Mouse (Mus musculus) liver (tissue): ENCODE measurements around the gene Tnfsf15.

Experiments used
- DNase-seq: peaks from one replicate; pipeline ENCODE4 v3.0.0-alpha.2; 2020; ENCODE audit warnings: mixed read lengths

The Tnfsf15 gene

DNA sequence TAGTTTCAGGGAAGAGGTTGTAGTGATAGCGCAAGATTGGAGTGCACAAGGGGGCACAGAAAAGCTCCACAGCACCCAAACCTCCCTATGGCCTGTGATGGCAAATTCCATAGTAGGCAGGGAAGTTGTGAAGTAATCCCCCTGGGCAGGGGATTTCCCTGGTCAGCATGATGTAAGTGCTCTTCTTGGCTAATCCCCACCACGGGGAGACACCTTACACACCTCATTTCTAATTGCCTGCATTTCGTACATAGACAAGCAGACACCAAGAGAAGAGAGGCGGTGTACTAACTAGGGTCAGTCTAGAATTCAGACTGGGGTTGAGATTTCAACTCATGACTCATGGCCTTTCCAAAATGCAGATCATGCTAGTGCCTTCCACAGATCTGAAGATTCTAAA lies 4.2 kb downstream of the Tnfsf15 start:
- no peak for DNase-seq

DNA sequence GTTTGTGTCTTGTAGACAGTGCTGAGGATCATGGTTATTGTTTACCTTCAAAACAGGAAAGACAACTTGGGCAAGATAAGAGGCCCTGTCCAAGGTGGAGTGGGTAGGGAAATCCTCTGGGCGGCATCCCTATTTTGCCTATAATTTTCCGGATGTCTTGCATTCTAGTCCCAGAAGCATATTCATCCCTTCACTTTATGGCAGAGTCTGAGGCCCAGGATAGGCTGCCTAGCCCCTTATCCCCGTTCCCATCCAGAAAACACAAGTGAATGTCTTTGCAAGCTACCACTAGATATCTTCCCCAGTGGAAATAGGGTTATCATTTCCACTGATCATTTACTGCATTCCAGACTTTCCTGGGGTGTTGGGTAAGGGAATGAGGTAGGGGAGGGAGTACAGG lies 4.9 kb downstream of the Tnfsf15 start:
- no peak for DNase-seq

DNA sequence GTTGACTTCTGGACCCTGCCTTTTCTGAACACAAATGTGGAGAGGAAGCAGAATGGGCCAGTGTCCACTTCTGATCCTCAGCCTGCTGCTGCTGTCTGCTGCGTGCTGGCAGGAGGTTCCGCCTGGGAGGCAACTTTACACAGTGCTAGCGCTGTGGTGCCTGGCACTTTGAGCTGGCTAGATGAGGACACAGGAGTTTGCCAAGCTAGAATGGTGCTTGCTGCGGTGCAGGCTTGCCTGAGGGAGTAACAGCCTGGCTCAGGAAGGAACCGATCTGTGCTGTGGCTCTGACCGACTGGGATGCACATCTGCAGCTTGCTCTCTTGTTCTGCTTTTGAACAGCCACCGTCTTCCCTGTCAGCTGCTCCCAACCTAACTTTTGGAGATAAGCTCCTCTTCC lies 5.4 kb downstream of the Tnfsf15 start:
- no peak for DNase-seq

DNA sequence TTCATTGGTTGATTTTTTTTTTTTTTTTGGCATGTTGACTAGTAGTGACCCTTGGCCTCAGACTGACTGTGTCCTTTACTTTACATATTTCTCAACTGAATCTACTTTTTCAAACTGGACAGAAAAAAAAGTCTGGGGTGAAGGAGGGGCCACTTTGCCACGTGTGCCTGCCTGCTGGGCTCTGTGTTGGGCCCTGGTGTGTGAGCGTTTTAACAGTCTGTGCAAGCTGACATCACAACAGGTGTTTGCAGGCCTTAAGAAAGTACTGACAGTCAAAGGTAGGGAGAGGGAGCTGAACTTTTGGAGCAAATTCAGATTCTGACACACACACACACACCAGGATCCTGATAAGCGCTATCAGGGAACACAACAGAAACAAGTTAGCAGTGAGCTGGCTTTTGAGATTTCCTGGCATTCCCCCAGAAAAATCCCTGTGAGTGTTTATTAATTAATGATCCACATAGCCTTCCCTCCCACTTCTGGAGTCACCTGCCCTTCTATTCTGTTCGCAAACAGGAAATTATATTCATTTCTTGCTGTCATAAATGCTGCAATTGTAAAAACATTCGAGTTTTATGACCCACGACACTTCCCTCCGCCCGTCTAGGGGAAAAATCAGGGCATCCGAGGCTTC lies 6.4 kb downstream of the Tnfsf15 start:
- no peak for DNase-seq

DNA sequence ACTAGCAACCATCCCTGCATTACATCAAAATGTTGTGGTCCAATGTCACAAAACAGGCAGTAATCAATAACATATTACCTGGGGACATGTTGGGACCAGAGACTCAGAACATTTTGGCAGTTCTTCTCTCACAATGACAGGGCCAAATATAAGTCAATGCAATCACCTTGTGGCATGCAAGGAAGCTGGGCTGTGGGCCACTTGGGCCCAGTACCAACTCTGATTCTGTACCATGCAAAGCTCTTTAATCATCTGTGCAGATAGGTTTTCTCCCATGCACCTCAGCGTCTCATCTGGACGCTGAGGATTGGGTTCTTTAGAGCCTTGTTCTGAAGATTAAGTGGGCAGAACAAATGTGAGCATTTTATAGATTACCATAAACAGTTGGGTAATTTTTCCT lies 13.6 kb downstream of the Tnfsf15 start:
- no peak for DNase-seq

DNA sequence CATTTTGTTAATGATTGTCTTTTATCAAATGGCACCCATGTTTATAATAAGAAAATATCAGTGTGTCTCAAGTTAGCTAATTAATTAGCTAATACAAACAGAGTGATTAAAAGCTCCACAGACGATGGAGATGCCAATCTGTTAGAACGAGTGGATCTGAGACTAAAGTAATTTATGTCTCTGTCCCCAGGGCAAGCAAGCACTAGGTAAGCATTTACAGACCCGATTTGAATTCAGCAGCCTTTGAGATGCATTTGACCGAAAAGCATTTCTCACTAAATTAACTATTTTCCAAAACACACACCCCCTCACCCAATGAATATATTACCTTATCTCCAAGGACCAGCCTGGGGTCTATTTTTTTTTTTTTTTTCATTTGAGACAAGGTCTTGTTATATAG lies 18.2 kb downstream of the Tnfsf15 start:
- DNase-seq: no peak

DNA sequence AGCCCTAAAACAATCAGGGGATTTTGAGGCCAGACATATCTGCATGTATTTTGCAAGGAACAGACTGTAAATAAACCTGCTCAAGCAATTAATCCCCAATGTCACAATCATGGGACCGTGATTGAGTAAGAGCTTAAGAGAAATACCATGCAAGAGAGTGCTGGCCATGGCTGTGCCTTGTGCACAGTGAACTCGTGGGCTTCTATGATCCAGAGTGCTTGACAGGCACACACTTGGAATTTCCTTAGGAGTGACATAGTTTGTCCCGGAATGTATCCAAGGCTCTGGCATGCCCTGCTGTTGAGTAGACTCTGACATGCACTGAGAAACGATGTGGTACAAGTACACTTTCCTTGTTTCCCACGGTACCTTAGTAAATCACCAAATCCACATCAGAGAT lies 18.9 kb downstream of the Tnfsf15 start:
- no peak for DNase-seq

DNA sequence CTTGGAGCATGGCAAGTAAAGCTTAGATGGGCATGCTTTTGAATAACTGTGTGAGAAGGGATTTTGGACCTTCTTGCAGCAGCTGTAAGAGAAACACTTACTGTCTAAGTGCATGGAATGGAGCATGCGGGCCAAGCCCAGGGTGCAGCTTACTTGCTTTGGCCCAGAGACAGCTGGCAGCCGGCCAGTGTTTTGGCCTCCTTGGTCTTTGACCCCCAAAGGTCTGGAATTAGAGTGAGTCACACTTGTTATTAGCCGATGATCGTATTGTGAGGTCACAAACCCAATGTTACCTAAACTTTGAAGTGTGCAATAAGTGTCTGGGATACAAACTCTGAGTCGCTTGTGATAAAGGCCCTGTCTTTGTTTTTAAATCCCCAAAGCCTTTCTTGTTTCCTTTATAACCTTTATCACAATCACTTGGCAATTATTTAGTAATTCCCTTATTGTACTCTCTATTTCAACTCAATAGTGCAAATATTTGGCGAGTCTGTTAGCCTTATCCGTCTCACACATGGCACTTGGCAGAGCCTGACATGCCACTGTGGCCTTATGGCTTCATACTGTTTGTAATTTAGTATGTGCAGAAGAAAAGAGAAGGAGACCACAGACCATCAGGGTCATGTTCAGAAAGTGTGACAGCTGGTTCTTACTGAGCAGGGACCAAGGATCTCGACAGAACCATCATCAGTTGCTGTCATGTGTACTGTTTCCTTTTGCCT lies 26.8 kb downstream of the Tnfsf15 start:
- peak; percentile 38 for DNase-seq

DNA sequence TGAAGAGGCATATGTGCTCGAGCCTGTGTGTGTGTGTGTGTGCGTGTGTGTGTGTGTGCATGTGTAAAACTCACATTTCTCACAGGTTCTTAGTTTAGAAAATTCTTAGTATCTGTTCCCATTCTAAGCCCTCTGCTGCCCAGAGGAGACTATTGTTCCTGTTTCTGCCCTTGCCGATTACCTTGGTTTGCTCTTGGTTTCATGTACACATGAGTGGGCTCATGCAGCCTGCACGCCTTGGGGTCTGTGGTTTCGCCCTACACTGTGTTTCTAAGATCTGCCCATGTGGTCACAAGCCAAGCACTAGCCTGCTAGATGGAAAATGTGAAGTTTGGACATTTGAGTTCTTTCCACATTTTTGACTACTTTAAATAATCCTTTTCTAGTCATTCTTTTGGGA lies 33.0 kb downstream of the Tnfsf15 start:
- no peak for DNase-seq

DNA sequence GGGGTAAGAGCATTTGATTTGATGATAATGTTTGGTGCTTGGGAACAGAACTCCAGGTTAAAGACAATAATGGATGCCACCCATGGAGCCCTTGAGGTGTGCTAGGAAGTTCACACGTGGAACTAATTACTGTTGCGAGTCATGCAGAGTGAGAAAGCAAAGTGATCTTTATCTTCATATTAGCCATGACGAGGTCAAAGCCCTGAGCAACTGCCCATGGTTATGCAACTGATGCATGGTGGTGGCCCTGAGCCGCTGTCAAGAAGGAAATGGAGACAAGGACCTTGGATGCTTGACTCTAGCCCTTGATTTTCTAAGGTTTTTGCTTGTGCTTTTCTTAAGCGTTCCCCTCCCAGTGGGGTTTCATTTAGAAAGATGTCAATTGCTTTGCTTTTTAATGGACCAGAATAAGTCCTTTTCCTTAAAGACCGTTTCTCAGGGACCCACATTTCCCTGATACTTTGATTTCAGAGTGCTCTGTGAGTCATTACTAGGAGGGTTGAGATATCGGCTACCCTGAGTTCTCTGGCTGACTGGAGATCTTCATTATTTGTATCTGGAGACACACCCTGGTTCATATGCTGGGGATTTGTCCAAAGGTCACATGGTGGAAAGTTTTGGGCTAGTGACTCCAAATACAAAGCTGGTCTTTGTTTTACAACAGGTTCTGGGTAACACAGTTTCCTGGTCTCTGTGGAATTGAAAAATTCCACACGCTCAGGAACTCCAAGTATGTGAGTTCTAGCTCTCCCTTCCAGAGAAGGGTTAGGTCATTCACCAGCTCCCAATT lies 34.3 kb downstream of the Tnfsf15 start:
- no peak for DNase-seq

DNA sequence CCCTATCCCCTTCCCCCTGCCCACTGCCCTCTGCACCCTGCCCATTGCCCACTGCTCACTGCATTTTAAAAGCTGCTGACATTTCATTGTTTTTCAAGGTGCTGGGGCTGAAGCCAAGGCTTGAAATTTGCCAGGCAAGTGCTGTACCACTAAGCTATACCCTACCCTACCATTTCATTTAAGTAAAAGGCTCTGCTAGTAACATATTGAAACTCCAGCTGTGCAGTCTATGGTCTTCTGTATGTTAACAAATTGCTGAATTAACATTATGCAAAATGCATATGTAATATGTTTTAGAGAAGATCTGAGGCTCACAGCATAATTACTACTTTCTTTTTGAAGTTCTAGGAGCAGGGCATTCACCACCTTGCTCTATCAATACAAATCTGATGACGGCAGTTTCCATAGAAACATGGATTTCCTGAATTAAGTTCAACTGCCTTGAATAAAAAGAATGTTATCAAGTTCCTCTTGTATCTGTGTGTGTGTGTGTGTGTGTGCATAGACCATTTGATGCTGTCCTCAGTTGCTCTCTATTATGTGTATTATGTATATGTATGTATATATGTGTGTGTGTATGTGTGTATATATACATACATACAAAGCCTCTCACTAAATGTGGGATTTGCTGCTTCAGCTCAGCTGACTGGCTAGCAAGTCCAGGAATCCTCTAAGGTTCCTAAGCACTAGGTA lies 38.5 kb downstream of the Tnfsf15 start:
- no peak for DNase-seq

DNA sequence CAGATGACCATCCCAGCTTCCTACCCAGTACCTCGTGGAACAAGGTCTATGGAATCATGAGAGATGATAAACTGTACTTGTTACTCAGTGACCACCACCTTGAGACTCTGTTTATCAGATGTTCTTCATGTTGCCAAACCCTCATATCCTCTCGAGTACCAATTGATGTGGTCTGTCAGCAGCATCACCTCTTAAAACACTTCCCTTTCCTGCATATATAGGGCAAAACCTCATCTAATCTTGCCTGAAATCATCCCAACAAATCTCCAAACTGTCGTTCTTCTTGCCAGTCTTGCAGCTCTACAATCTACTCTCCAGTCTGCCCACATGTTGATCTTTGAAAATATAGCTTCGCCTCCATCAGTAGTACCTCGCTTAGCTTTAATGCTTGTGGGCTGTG lies 40.7 kb downstream of the Tnfsf15 start:
- no peak for DNase-seq

DNA sequence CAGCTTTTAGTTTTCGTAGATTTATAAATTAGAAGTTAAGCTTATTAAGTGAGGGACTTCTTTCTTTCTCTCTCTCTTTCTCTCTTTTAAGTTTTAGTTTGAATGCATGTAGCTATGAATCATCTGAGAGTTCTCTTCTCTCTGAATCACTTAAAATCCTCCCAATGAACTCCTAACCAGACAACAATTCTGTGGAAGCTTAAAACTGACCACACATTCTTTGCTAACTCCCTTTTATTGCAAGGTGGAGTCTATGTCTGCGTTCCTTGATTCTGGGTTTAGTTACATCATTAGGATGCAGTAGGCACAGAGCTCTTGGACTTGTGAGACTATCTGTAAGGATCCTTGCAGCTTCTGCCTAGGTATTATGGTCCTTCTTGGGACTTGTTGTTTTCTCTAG lies 41.2 kb downstream of the Tnfsf15 start:
- DNase-seq: no peak

DNA sequence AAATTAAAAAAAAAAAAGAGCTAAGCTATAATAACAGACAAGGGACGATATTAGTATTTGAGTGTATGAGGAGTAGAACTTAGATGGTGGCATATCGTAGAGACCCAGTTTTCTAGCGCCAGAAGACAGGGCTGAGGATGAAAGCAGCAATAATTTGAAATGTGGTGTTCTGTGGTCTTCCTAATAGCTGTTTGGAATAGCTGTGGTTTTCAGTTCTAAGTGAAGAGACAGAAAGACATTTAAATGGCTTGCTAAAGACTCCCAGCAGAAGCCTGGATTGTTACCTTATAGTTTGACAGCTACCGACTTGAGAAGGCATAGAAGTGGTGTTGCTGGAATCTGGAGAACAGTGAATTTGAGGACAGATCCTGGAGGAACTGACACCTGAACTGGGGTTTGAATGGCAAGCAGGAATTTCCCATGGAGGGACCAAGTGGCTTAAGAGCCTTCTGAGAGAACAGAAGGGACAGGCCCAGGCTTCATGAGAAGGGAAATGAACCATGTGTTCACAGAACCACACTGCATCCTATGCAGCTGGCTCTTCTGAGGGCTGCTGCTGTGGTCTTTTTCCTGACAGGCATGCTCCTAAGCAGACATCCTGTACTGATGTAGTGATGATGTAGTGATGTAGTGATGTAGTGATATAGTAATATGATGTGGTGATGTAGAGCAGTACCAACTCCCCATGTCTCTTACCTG lies 42.8 kb downstream of the Tnfsf15 start:
- no peak for DNase-seq

DNA sequence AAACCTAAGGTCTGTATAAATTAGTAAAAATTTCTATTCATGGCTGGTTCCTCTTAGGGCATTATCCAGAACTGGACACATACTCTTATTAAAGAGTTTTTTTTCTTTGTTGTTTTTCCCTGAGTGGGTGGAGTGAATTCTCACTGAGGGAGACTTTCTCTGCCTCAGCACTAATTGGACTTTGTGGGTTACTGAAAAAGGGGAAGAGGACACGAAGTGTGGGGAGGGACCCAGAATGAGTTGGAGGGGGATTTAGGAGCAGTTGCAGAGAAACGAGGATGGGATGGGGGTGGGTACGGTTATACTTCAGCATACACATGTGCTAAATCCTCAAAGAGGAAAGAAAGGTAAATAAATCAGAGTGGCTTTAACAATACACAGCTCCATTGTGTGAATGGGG lies 45.2 kb downstream of the Tnfsf15 start:
- DNase-seq: no peak

DNA sequence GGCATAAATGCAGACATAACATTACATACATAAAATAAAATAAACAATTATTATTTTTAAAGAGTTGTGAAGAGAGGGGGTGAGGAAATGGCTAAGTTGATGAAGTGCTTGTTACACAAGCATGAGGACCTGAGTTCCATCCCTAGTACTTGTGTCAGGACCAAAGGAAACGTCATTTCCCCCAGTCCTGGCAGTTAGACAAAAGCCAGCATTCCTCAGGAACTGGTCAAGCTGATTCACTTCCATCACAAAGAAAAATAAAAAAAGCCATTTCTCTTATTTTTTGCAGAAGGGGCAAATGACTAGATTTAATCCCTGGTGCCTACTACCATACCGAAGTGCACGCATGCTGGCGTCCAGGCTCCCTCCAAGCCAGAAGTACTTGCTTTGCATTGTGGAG lies 48.0 kb downstream of the Tnfsf15 start:
- DNase-seq: no peak

DNA sequence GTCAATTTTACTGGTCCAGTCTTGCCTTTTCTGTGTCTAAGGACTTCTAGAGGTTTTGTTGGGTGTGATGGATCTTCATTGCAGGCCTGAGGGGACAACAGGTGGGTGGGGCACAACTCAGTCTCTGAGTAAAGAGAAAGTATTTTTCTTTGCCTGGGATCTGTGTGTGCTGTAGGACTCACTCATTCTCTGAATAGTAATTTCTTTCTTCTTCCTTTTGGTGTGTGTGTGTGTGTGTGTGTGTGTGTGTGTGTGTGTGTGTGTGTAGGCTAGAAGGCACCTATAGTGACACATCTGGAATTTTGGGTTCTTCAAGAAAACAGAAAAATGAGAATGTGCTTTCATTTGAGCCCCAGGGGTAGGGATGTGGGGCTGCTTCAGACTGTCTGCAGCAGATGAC lies 52.6 kb downstream of the Tnfsf15 start:
- DNase-seq: no peak

DNA sequence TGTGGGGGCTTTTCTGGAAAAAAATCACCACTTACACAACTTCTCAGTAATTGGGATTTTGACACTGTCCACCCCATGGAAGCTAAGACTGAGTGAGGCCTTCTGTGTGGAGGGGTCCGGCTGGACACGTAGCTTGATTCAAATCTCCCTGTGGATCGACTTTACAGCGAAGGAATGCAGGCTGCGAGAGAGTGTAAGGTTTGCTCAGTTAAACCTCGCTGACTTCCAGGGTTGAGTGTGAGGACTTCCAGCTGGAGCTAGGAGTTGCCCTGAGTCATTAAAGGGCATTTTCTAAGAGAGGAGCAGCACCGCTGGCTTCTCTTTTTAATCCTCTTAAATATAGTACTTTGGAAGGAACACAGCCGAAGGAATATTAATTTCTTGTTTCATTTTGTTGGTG lies 57.5 kb downstream of the Tnfsf15 start:
- no peak for DNase-seq

DNA sequence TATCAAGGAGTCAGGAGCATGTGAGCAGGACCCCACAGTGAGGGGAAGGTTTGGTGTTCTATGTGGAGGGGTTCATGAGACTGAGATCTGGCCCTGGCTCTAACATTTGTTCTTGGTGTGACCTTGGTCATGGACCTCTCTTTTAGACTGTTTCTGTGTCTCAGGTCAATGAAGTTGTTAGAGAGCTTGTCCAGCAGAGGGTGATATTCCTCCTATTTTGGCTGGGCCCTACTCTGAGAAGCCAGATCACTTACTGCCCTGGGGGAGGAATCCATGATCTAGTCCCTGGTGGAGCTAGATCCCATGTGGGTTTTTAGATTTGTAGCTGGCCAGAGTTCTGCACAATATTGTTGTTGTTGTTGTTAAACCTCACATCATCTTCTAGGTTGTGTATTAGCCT lies 58.8 kb downstream of the Tnfsf15 start:
- DNase-seq: no peak

DNA sequence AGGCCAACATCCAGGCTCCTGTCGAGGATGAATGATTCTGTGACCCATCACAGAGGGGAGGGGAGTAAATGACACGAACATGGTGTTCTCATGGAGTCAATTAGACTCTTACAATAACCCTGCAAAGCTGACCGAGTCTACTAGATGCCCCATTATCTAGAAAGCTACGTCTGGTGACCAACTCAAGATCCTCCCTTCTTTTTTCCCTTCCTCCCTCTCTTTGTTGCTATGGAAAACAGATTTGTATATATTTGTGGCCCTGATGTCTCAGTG lies 59.7 kb downstream of the Tnfsf15 start:
- no peak for DNase-seq

DNA sequence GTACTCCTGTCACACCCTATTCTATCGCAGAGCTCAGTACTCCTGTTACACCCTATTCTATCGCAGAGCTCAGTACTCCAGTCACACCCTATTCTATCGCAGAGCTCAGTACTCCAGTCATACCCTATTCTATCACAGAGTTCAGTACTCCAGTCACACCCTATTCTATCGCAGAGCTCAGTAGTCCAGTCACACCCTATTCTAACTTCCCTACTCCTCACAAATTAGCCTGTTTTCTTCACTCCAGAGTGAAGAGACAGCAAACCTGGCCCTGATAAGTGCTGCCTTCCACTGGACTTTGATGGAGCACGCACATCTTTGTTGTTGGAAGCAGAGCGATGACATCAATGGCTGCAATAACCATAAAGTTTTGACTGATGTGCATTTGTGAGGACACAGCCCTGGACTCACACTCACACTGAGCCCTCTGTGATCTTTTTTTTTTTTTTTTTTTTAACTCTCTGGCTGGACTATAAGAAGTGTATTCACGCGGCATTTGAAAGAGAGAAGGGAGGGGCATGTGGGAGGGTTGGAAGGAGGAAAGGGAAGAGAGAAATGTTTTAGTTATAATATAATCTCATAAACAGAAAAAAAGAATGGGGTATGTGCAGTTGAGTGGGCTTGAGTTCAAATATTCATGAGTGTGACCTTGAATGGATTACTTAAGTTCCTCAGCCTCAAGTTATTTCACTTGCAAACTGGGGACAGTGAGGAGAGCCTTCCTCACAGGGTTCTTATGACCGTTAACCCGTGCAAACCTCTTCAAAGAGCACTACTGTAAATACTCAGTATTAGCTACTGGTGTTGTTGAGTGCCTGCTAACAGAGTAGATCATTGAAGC lies 60.3 kb downstream of the Tnfsf15 start:
- no peak for DNase-seq

DNA sequence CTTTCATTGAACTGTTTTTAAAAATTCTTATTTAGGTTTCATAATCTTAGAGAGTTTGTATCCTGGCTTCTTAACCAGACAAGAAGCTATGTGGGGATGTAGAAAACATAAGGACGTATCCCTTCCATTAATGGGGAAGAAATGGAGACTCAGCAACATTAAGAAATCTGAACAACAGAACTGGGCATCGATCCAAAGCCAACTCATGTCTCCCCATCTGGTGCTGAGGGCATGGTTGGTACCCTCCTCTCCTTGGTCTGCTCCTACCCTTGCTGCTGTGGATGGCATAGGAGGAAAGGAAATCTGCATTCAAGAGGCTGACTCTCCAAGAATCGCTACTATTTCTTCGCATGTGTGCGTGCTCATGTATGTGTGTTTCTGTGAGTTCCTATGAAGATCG lies 61.2 kb downstream of the Tnfsf15 start:
- DNase-seq: no peak
